Mouse (Mus musculus): ENCODE measurements around the gene Elavl1.

GRCm38 (mm10) chr8:4350618-4351017 lies 25.4 kb upstream of the Elavl1 start:
- TF ChIP-seq POLR2A (IDR thresholded peaks at IDR 0.05; ENCODE audit: borderline replicate concordance, insufficient read depth, low read length) (no peak), CTCF (IDR thresholded peaks at IDR 0.05; ENCODE audit: borderline replicate concordance, insufficient read depth, low read depth, low read length) (no peak)
